Mouse (Mus musculus): ENCODE results near the gene Fam227a. TPM values are rescaled to one million over a fixed set of nuclear protein-coding genes. Genes with fewer than 3 reads are reported as not detected.

Fam227a gene
- polyA plus RNA-seq, 1 experiment from 2014 or later, result 0.93 TPM

GRCm38 (mm10) chr15:79691023-79691508 lies 32.3 kb upstream of the Fam227a start:
- Histone ChIP-seq H3K27ac (ENCODE audit: poor library complexity, severe bottlenecking) (peak overlapping the region; percentile 89), H3K27me3 (replicated peaks) (no peaks in the 10 kb centered on the region), H3K4me3 (peak overlapping the region; percentile 95), H3K4me2 (peak overlapping the region; percentile 99), H3K36me3 (peaks cover 11% of the 10 kb centered on the region), H3K9ac (peak overlapping the region; percentile 96), H3K4me1 (replicated peaks) (peaks cover 42% of the 10 kb centered on the region), H3K9me3 (replicated peaks) (no peaks in the 10 kb centered on the region)
- under 1% methylated on average over 41 of the region's 53 CpGs for WGBS
- peak; percentile 12; the same call in 1 of the 2 replicates for ATAC-seq (ENCODE audit: insufficient number of reproducible peaks, low FRiP score)

- H3K27me3 ChIP-seq (replicated peaks), result no peaks in the 10 kb centered on the region
- H3K4me2 ChIP-seq, result peak within 1 kb of the TSS; percentile 99
- H3K36me3 ChIP-seq, result peaks cover 11% of the 10 kb centered on the region
- H3K27ac ChIP-seq (ENCODE audit: poor library complexity, severe bottlenecking), result peak within 1 kb of the TSS; percentile 89
- no peaks in the 10 kb centered on the region for H3K9me3 ChIP-seq (replicated peaks)
- peaks cover 45% of the 10 kb centered on the region for H3K4me1 ChIP-seq (replicated peaks)
- ATAC-seq (ENCODE audit: insufficient number of reproducible peaks, low FRiP score), result peak; percentile 92
- peak within 1 kb of the TSS; percentile 96 for H3K9ac ChIP-seq
- peak within 1 kb of the TSS; percentile 95 for H3K4me3 ChIP-seq
- 0% methylated on average over 45 of the region's 45 CpGs for WGBS
Measured at GRCm38 (mm10) chr15:79690426-79691022, 31.8 kb upstream of the Fam227a start, which contains the start of gene Gtpbp1. Gene Gtpbp1 (plus strand): TSS chr15:79690845.

DNA sequence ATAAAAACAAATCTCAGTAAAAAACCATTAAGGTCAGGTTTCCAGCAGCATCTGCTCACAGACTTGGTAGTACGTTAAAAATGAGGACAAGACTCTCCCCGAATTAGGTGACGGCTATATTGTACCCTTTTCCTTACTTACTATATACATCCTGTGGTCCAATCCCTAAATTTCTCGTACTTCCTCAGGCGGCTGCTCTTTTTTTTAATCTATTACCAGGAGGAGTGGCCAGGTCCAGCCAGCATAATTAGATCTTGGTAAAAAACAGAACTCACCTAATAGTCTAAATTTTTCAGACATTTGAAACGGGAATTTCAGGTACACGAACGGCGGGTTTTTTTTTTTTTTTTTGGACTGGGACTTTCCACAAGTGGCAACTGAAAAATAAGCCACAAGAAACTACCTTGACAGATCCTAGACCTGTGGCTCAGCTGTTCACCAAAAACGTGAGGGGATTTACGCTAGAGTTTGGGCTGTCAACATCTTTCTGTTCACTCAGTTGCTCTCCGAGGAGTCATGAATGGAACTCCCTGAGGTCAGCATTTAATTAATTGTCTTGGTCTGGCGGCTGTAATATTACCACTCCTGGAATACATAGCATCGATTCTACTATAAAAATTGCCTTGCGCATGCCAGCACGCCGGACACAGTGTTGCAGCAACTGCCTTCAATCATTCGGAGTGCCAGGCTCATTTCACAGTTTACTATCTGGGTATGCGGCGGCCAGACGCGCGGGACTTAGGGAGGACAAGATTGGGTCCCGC lies 31.1 kb upstream of the Fam227a start:
- Histone ChIP-seq H3K36me3 (peaks cover 8% of the 10 kb centered on the region), H3K27me3 (replicated peaks) (no peaks in the 10 kb centered on the region), H3K9me3 (replicated peaks) (no peaks in the 10 kb centered on the region), H3K27ac (ENCODE audit: poor library complexity, severe bottlenecking) (no peak overlapping the region), H3K4me1 (replicated peaks) (peaks cover 49% of the 10 kb centered on the region), H3K9ac (peak overlapping the region; percentile 55), H3K4me2 (peak overlapping the region; percentile 99), H3K4me3 (peak overlapping the region; percentile 95)
- WGBS, result 16% methylated on average over 24 of the region's 24 CpGs
- no peak for ATAC-seq (ENCODE audit: insufficient number of reproducible peaks, low FRiP score)

DNA sequence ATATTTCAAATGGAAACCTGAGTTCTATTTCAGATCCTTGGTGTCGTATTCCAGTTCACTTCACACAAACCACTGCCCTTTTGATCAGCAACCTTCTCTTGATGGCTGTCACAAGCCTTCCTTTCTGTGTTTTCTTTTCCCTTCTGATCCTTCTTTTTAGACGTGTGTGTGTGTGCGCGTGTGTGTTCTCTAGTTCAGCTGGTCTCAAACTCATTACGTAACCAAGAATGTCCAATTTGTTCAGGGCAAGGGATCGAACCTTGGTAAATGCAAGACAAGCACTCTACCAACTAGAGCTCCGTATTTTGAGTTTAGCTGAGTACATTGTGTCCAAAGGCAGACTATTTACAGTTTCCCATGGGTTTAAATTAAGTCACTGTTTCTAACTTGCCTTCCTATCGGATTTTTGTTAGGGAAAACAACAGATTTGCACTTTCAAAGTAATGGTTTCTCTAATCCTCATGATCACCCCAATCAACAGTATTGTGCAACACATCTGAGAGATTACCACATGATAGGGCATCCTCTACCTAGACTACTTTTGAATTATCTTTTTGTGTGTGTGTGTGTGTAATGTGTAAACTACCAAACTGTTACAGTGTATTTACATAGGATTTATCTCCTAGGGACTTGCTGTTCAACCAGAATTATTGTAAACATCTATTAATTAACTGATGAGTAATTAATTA lies 29.7 kb upstream of the Fam227a start:
- H3K27ac ChIP-seq (ENCODE audit: poor library complexity, severe bottlenecking), result peak overlapping the region; percentile 98
- no peaks in the 10 kb centered on the region for H3K9me3 ChIP-seq (replicated peaks)
- H3K27me3 ChIP-seq (replicated peaks), result no peaks in the 10 kb centered on the region
- peak overlapping the region; percentile 95 for H3K4me2 ChIP-seq
- no peak for ATAC-seq (ENCODE audit: insufficient number of reproducible peaks, low FRiP score)
- H3K4me1 ChIP-seq (replicated peaks), result peaks cover 50% of the 10 kb centered on the region
- no peaks in the 10 kb centered on the region for H3K36me3 ChIP-seq
- peak overlapping the region; percentile 91 for H3K4me3 ChIP-seq
- peak overlapping the region; percentile 97 for H3K9ac ChIP-seq
- 5% methylated on average over 8 of the region's 8 CpGs for WGBS

DNA sequence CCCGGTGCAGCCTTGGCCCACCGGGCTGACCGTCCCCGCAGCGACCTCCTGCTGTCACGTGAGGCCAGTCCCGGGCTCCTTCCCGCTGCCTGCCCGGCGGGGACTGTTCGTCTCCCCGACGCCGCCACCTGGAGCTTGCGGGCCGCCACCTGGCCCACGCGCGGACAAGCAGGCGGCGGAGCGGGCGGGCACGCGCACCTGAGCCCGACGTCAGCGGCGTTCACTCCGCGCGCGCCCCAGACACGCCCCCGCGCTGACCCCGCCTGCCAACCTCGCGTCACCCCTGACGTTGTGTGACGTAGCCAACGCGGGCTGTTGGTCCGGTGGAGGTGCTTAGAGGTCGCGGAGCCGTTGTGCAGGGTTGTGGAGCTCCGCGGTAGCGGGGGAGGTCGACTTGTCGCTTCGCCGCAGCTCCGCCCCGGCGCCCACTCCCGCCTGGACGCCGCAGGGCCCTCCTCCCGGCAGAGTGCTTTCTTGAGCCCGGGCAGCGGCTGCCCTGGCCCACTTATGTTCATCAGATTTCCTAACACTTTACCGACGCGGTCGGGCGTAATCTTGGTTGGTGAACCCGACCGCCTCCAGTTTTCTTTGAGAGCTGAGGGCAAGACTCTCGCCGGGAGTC lies 29.0 kb upstream of the Fam227a start, which contains the start of gene Josd1:
Josd1 (minus strand) TSS at position 274 of the 622 bp plus-strand sequence.
- Histone ChIP-seq H3K9ac (peak within 1 kb of the TSS; percentile 97), H3K9me3 (replicated peaks) (no peaks in the 10 kb centered on the region), H3K4me1 (replicated peaks) (peaks cover 53% of the 10 kb centered on the region), H3K36me3 (no peaks in the 10 kb centered on the region), H3K27ac (ENCODE audit: poor library complexity, severe bottlenecking) (peak within 1 kb of the TSS; percentile 98), H3K27me3 (replicated peaks) (no peaks in the 10 kb centered on the region), H3K4me3 (peak within 1 kb of the TSS; percentile 91), H3K4me2 (peak within 1 kb of the TSS; percentile 95)
- peak; percentile 85 for ATAC-seq (ENCODE audit: insufficient number of reproducible peaks, low FRiP score)
- WGBS, result under 1% methylated on average over 72 of the region's 72 CpGs

- Histone ChIP-seq H3K9me3 (replicated peaks) (no peaks in the 10 kb centered on the region), H3K36me3 (no peaks in the 10 kb centered on the region), H3K4me3 (peak overlapping the region; percentile 91), H3K27ac (ENCODE audit: poor library complexity, severe bottlenecking) (peak overlapping the region; percentile 98), H3K27me3 (replicated peaks) (no peaks in the 10 kb centered on the region), H3K4me1 (replicated peaks) (peaks cover 59% of the 10 kb centered on the region), H3K9ac (peak overlapping the region; percentile 97), H3K4me2 (peak overlapping the region; percentile 95)
- no peak for ATAC-seq (ENCODE audit: insufficient number of reproducible peaks, low FRiP score)
- under 1% methylated on average over 33 of the region's 33 CpGs for WGBS
Measured at GRCm38 (mm10) chr15:79687175-79687574, 28.4 kb upstream of the Fam227a start.

DNA sequence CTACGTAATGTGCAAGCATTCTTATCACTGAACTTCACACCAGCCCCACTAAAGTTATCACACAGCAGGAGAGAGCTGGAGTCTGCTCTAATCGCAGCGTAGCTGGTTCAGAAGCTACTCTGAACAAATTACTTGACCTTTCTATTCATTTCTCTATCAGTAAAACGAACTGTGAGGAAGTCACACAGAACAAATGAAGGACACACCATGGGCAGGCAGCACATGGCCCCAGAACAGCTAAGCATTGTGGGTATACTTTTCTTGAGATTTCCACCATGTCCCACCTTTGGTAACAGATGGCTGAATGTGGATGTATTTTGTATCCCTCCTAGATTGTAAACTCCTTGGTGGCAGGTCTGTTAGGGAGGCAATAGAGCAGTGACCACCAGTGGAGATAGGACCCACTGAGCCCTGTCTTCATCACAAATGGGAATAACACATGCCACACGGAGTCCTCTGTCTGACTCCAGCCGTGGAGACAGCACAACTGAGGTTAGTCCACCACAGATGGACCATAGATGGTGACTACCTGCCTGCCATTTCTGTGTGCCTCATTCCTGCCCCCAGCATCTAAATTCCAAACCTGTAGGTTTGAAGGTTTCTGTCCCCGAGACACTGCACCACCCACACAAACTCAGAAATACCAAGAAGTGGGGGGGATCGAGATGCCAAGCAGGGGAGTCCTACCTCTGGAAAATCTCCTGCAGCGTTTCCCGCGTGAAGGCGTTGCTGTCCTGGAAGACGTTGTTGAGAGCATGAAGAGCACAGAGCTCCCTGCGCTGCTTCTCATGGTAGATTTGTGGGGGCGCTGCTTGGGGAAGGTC lies 27.5 kb upstream of the Fam227a start:
- Histone ChIP-seq H3K27ac (ENCODE audit: poor library complexity, severe bottlenecking) (peak overlapping the region; percentile 69), H3K4me1 (replicated peaks) (peaks cover 60% of the 10 kb centered on the region), H3K9ac (peak overlapping the region; percentile 97), H3K9me3 (replicated peaks) (no peaks in the 10 kb centered on the region), H3K36me3 (no peaks in the 10 kb centered on the region), H3K4me2 (peak overlapping the region; percentile 95), H3K27me3 (replicated peaks) (no peaks in the 10 kb centered on the region), H3K4me3 (peak overlapping the region; percentile 91)
- ATAC-seq (ENCODE audit: insufficient number of reproducible peaks, low FRiP score), result no peak
- WGBS, result 2% methylated on average over 15 of the region's 15 CpGs

- Histone ChIP-seq H3K9me3 (replicated peaks) (no peaks in the 10 kb centered on the region), H3K4me1 (replicated peaks) (peaks cover 67% of the 10 kb centered on the region), H3K4me3 (peak overlapping the region; percentile 91), H3K9ac (peak overlapping the region; percentile 97), H3K36me3 (no peaks in the 10 kb centered on the region), H3K27ac (ENCODE audit: poor library complexity, severe bottlenecking) (peak overlapping the region; percentile 69; the same call in 1 of the 2 replicates), H3K4me2 (peak overlapping the region; percentile 95), H3K27me3 (replicated peaks) (no peaks in the 10 kb centered on the region)
- WGBS, result 32% methylated on average over 6 of the region's 6 CpGs
- no peak for ATAC-seq (ENCODE audit: insufficient number of reproducible peaks, low FRiP score)
Measured at GRCm38 (mm10) chr15:79685141-79685641, 26.4 kb upstream of the Fam227a start.

DNA sequence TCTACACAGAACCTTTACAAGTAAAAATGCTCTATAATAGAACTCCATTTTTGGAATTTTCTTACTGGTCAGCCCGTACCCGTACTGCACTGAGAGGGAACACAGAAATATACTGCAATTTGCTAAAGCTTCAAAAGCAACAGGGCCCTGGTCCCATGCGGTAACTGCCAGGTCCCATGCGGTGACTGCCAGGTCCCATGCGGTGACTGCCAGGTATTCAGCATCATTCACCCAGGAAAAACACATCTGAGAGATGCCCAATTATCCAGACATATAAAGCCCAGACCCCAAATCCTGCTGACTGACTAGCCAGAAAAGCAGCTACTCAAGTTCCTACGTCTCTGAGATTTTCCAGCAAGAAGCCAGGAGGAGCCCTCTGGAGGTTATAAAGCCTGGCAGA lies 25.9 kb upstream of the Fam227a start:
- peaks cover 63% of the 10 kb centered on the region for H3K4me1 ChIP-seq (replicated peaks)
- peak overlapping the region; percentile 75; the same call in 1 of the 2 replicates for H3K27ac ChIP-seq (ENCODE audit: poor library complexity, severe bottlenecking)
- no peaks in the 10 kb centered on the region for H3K9me3 ChIP-seq (replicated peaks)
- H3K36me3 ChIP-seq, result peaks cover 2% of the 10 kb centered on the region; the same call in 1 of the 2 replicates
- peak overlapping the region; percentile 91 for H3K4me3 ChIP-seq
- no peak for ATAC-seq (ENCODE audit: insufficient number of reproducible peaks, low FRiP score)
- H3K27me3 ChIP-seq (replicated peaks), result no peaks in the 10 kb centered on the region
- peak overlapping the region; percentile 97 for H3K9ac ChIP-seq
- WGBS, result 73% methylated on average over 6 of the region's 6 CpGs
- H3K4me2 ChIP-seq, result peak overlapping the region; percentile 95

All from heart, embryonic 12.5 days (tissue).